Mouse (Mus musculus) intestine, postnatal 0 days (tissue): ENCODE results near the gene C77080. TPM values are rescaled to one million over a fixed set of nuclear protein-coding genes. Genes with fewer than 3 reads are reported as not detected.
A peak's percentile ranks its signal among the peaks of the same experiment; 100 is the strongest.

Source experiments
- ATAC-seq: fragments of 200-750 bp; cut with Nextera tagmentation; 2 replicates; pipeline ENCODE4 v1.8.0; 2017; ENCODE audit warnings: mild to moderate bottlenecking, moderate TSS enrichment, moderate library complexity
- H3K27ac ChIP-seq: fragments of 300-500 bp; sonication (generic); 2 replicates; pipeline ENCODE4 v1.5.1; 2014; ENCODE audit warnings: mild to moderate bottlenecking, low read depth, low read length, moderate library complexity
- H3K27me3 ChIP-seq: fragments of 300-500 bp; sonication (generic); replicated peaks from 2 replicates; pipeline ENCODE4 v1.6.1; 2014; ENCODE audit warnings: low read length, mixed read lengths; ENCODE audit not compliant: control insufficient read depth, insufficient read depth
- H3K36me3 ChIP-seq: fragments of 300-500 bp; sonication (generic); 2 replicates; pipeline ENCODE4 v1.6.1; 2014; ENCODE audit warnings: mild to moderate bottlenecking, moderate library complexity; ENCODE audit not compliant: control insufficient read depth, insufficient read depth
- H3K4me1 ChIP-seq: fragments of 300-500 bp; sonication (generic); replicated peaks from 2 replicates; pipeline ENCODE4 v1.6.1; 2014; ENCODE audit warnings: antibody characterized with exemption, low read length, mixed read lengths; ENCODE audit not compliant: control insufficient read depth, insufficient read depth
- H3K4me2 ChIP-seq: fragments of 300-500 bp; sonication (generic); replicated peaks from 2 replicates; pipeline ENCODE4 v1.6.1; 2014; ENCODE audit warnings: low read depth, mild to moderate bottlenecking, moderate library complexity
- H3K4me3 ChIP-seq: fragments of 300-500 bp; sonication (generic); 2 replicates; pipeline ENCODE4 v1.5.1; 2014; ENCODE audit warnings: low read depth, low read length
- H3K9ac ChIP-seq: fragments of 300-500 bp; sonication (generic); 2 replicates; pipeline ENCODE4 v1.6.1; 2014; ENCODE audit warnings: mild to moderate bottlenecking, low read depth, low read length
- H3K9me3 ChIP-seq: fragments of 300-500 bp; sonication (generic); 2 replicates; pipeline ENCODE4 v1.6.1; 2016; ENCODE audit warnings: mixed run types; ENCODE audit not compliant: control insufficient read depth
- CTCF ChIP-seq: sonication (generic); IDR thresholded peaks from 2 replicates; pipeline ENCODE4 v1.5.1; 2016; ENCODE audit warnings: low read depth, mild to moderate bottlenecking, control low read depth, antibody characterized with exemption, moderate library complexity
- WGBS: fragments of 180-500 bp; shearing (Covaris S2); extraction: QIAGEN DNeasy Blood & Tissue Kit; methylation state at CpG from one replicate; pipeline ENCODE4 v1.1.7; 2014; 5-methylcytosine and 5-hydroxymethylcytosine counted together
- polyA plus RNA-seq: library from polyadenylated mRNA; unstranded; fragments of >200 nt; fragmentation: Nextera tagmentation; extraction: Ambion mirVana; gene quantifications from 2 replicates; pipeline ENCODE4 v1.2.1, GENCODE M21; 2015

Gene C77080
- polyA plus RNA-seq, 1 experiment from 2014 or later = 14.3 TPM

- peak; percentile 100 for TF ChIP-seq CTCF
- H3K4me2 ChIP-seq = 0 out of 2 replicates have a peak overlapping the region, but pooled peaks have one; percentile 1
- no peak overlapping the region for H3K4me3 ChIP-seq
- under 1% methylated on average over 18 of the region's 18 CpGs for WGBS
- ATAC-seq = peak; percentile 63
- H3K27ac ChIP-seq = no peak overlapping the region
- H3K27me3 ChIP-seq = no peaks in the 10 kb centered on the region
- H3K4me1 ChIP-seq = no peaks in the 10 kb centered on the region
- H3K9me3 ChIP-seq = no peaks in the 10 kb centered on the region
- H3K36me3 ChIP-seq = no peaks in the 10 kb centered on the region
- no peak overlapping the region for H3K9ac ChIP-seq
Observed at GRCm38 (mm10) chr4:129276453-129276865, 15.3 kb upstream of the C77080 start.

- H3K9me3 ChIP-seq = no peaks in the 10 kb centered on the region
- no peaks in the 10 kb centered on the region for H3K36me3 ChIP-seq
- H3K27ac ChIP-seq = peak overlapping the region; percentile 88
- peak; percentile 67 for ATAC-seq
- 20% methylated on average over 5 of the region's 5 CpGs for WGBS
- no peak overlapping the region for H3K4me3 ChIP-seq
- H3K4me2 ChIP-seq = peak overlapping the region; percentile 40
- no peaks in the 10 kb centered on the region for H3K27me3 ChIP-seq
- peak; percentile 64 for TF ChIP-seq CTCF
- no peaks in the 10 kb centered on the region for H3K4me1 ChIP-seq
- peak overlapping the region; percentile 11; the same call in 1 of the 2 replicates for H3K9ac ChIP-seq
Observed at GRCm38 (mm10) chr4:129272756-129273046, 11.5 kb upstream of the C77080 start.

GRCm38 (mm10) chr4:129271991-129272755, 11.0 kb upstream of the C77080 start:
- no peak overlapping the region for H3K9ac ChIP-seq
- no peaks in the 10 kb centered on the region for H3K4me1 ChIP-seq
- TF ChIP-seq CTCF = no peak
- H3K27me3 ChIP-seq = no peaks in the 10 kb centered on the region
- H3K4me2 ChIP-seq = peak overlapping the region; percentile 40
- H3K36me3 ChIP-seq = no peaks in the 10 kb centered on the region
- peak overlapping the region; percentile 88 for H3K27ac ChIP-seq
- no peaks in the 10 kb centered on the region for H3K9me3 ChIP-seq
- H3K4me3 ChIP-seq = peak overlapping the region; percentile 16
- WGBS = 11% methylated on average over 14 of the region's 15 CpGs
- ATAC-seq = peak; percentile 92

GRCm38 (mm10) chr4:129268698-129269097, 7.5 kb upstream of the C77080 start:
- no peaks in the 10 kb centered on the region for H3K4me1 ChIP-seq
- H3K9me3 ChIP-seq = no peaks in the 10 kb centered on the region
- H3K9ac ChIP-seq = no peak overlapping the region
- peak overlapping the region; percentile 46; the same call in 1 of the 2 replicates for H3K27ac ChIP-seq
- no peak for ATAC-seq
- TF ChIP-seq CTCF = no peak
- no peak overlapping the region for H3K4me2 ChIP-seq
- no peaks in the 10 kb centered on the region for H3K27me3 ChIP-seq
- no peaks in the 10 kb centered on the region for H3K36me3 ChIP-seq
- H3K4me3 ChIP-seq = no peak overlapping the region
- 30% methylated on average over 1 of the region's 1 CpGs for WGBS

GRCm38 (mm10) chr4:129266821-129267220, 5.6 kb upstream of the C77080 start:
- WGBS = 79% methylated on average over 5 of the region's 5 CpGs
- ATAC-seq = no peak
- no peaks in the 10 kb centered on the region for H3K4me1 ChIP-seq
- no peak overlapping the region for H3K27ac ChIP-seq
- H3K36me3 ChIP-seq = no peaks in the 10 kb centered on the region
- TF ChIP-seq CTCF = no peak
- no peaks in the 10 kb centered on the region for H3K9me3 ChIP-seq
- no peak overlapping the region for H3K4me2 ChIP-seq
- H3K4me3 ChIP-seq = no peak overlapping the region
- no peaks in the 10 kb centered on the region for H3K27me3 ChIP-seq
- no peak overlapping the region for H3K9ac ChIP-seq

- TF ChIP-seq CTCF = no peak
- H3K27me3 ChIP-seq = no peaks in the 10 kb centered on the region
- no peak overlapping the region for H3K4me2 ChIP-seq
- no peaks in the 10 kb centered on the region for H3K9me3 ChIP-seq
- WGBS = 75% methylated on average over 3 of the region's 4 CpGs
- no peak overlapping the region for H3K9ac ChIP-seq
- H3K36me3 ChIP-seq = no peaks in the 10 kb centered on the region
- no peak for ATAC-seq
- no peak overlapping the region for H3K27ac ChIP-seq
- H3K4me3 ChIP-seq = no peak overlapping the region
- no peaks in the 10 kb centered on the region for H3K4me1 ChIP-seq
Observed at GRCm38 (mm10) chr4:129266191-129266590, 5.0 kb upstream of the C77080 start.
